Mouse (Mus musculus) intestine, postnatal 0 days (tissue): ENCODE data around the gene Memo1. TPM values are rescaled to one million over a fixed set of nuclear protein-coding genes. Genes with fewer than 3 reads are reported as not detected.

ENCODE experiments used
- ATAC-seq: fragments of 200-750 bp; cut with Nextera tagmentation; 2 replicates; pipeline ENCODE4 v1.8.0; 2017; ENCODE audit warnings: mild to moderate bottlenecking, moderate TSS enrichment, moderate library complexity
- H3K27ac ChIP-seq: fragments of 300-500 bp; sonication (generic); 2 replicates; pipeline ENCODE4 v1.5.1; 2014; ENCODE audit warnings: mild to moderate bottlenecking, low read depth, low read length, moderate library complexity
- H3K27me3 ChIP-seq: fragments of 300-500 bp; sonication (generic); replicated peaks from 2 replicates; pipeline ENCODE4 v1.6.1; 2014; ENCODE audit warnings: low read length, mixed read lengths; ENCODE audit not compliant: control insufficient read depth, insufficient read depth
- H3K36me3 ChIP-seq: fragments of 300-500 bp; sonication (generic); 2 replicates; pipeline ENCODE4 v1.6.1; 2014; ENCODE audit warnings: mild to moderate bottlenecking, moderate library complexity; ENCODE audit not compliant: control insufficient read depth, insufficient read depth
- H3K4me1 ChIP-seq: fragments of 300-500 bp; sonication (generic); replicated peaks from 2 replicates; pipeline ENCODE4 v1.6.1; 2014; ENCODE audit warnings: antibody characterized with exemption, low read length, mixed read lengths; ENCODE audit not compliant: control insufficient read depth, insufficient read depth
- H3K4me2 ChIP-seq: fragments of 300-500 bp; sonication (generic); replicated peaks from 2 replicates; pipeline ENCODE4 v1.6.1; 2014; ENCODE audit warnings: low read depth, mild to moderate bottlenecking, moderate library complexity
- H3K4me3 ChIP-seq: fragments of 300-500 bp; sonication (generic); 2 replicates; pipeline ENCODE4 v1.5.1; 2014; ENCODE audit warnings: low read depth, low read length
- H3K9ac ChIP-seq: fragments of 300-500 bp; sonication (generic); 2 replicates; pipeline ENCODE4 v1.6.1; 2014; ENCODE audit warnings: mild to moderate bottlenecking, low read depth, low read length
- H3K9me3 ChIP-seq: fragments of 300-500 bp; sonication (generic); 2 replicates; pipeline ENCODE4 v1.6.1; 2016; ENCODE audit warnings: mixed run types; ENCODE audit not compliant: control insufficient read depth
- CTCF ChIP-seq: sonication (generic); IDR thresholded peaks from 2 replicates; pipeline ENCODE4 v1.5.1; 2016; ENCODE audit warnings: low read depth, mild to moderate bottlenecking, control low read depth, antibody characterized with exemption, moderate library complexity
- WGBS: fragments of 180-500 bp; shearing (Covaris S2); extraction: QIAGEN DNeasy Blood & Tissue Kit; methylation state at CpG from one replicate; pipeline ENCODE4 v1.1.7; 2014; 5-methylcytosine and 5-hydroxymethylcytosine counted together
- polyA plus RNA-seq: library from polyadenylated mRNA; unstranded; fragments of >200 nt; fragmentation: Nextera tagmentation; extraction: Ambion mirVana; gene quantifications from 2 replicates; pipeline ENCODE4 v1.2.1, GENCODE M21; 2015

Gene Memo1
- polyA plus RNA-seq, 1 experiment from 2014 or later, result 42.6 TPM

DNA sequence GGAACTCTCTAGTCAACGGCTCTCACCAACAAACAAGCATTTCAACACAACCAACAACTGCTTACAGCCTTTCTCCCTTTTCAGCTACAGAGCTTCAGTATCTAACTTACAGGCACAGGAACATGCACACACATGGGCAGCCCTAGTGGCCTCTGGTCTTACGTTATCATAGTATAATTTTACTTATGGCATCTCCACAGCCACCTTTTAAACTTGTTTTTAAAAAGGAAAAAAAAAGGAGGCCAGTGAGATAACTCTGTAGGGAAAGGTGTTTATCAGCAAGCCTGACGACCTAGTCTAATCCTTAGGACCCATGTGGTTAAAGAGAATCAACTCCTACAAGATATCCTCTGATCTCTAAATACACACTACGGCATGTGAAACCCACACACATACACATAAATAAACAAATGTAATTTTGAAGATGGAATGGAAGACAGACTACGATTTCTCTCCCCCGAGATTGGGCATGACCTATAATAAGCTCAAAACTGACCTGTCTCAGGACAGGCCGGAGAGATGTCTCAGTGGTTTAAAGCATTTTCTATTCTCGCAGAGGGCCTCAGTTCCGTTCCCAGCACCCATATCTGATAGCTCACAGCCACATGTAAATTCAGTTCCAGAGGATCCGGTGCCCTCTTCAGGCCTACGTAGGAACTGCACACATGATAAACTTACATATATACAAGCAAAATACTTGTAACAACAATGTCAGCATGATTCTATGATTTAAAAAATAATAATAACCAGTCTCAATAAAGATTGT, 27.7 kb downstream of the Memo1 start:
- Histone ChIP-seq H3K27me3 (no peaks in the 10 kb centered on the region), H3K36me3 (no peaks in the 10 kb centered on the region), H3K27ac (no peak overlapping the region), H3K9me3 (no peaks in the 10 kb centered on the region), H3K4me1 (peaks cover 3% of the 10 kb centered on the region; the same call in 1 of the 2 replicates), H3K9ac (no peak overlapping the region), H3K4me2 (no peak overlapping the region), H3K4me3 (no peak overlapping the region)
- TF ChIP-seq CTCF, result peak; percentile 39; the same call in 1 of the 2 replicates
- no peak for ATAC-seq
- 86% methylated on average over 11 of the region's 11 CpGs for WGBS

DNA sequence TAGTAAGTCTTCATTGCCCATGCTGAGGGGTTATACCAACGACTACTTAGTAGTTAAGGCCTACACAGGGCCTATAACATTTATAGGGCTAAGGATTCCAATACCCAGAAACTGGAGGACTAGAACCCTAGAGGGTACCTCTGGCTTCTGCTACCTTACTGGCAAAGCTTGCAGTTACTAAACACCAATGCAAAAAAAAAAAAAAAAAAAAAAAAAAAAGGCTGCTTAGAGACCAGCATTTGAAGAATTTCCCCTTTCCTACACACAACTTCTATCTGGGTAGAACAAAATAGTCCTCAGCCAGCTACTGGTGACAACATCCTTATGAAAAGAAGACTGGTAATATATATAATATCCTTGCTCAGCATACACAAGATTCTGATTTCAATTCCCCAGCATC, 29.7 kb downstream of the Memo1 start:
- peaks cover 3% of the 10 kb centered on the region; the same call in 1 of the 2 replicates for H3K4me1 ChIP-seq
- no peak overlapping the region for H3K9ac ChIP-seq
- no peak overlapping the region for H3K4me2 ChIP-seq
- H3K36me3 ChIP-seq, result no peaks in the 10 kb centered on the region
- no peaks in the 10 kb centered on the region for H3K27me3 ChIP-seq
- no peak overlapping the region for H3K27ac ChIP-seq
- WGBS, result 37% methylated on average over 1 of the region's 1 CpGs
- no peak for ATAC-seq
- no peaks in the 10 kb centered on the region for H3K9me3 ChIP-seq
- no peak for TF ChIP-seq CTCF
- H3K4me3 ChIP-seq, result no peak overlapping the region

DNA sequence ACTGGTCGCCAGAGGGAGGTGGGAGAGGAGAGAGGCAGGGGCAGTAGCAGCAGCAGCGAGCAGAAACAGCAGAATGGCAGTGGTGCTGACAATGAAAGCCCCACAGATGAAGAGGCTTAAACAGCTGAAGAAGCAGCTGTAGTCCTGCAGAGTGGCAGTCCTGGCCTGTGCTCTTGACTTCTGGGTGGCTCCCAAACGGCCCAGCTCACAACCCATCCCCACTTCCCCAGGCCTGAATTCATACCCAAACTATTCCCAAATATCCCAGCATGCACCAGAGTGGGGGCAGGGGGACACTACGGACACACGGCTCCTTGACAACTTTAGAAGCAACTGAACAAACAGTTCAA, 30.2 kb downstream of the Memo1 start:
- Histone ChIP-seq H3K9me3 (no peaks in the 10 kb centered on the region), H3K4me1 (peaks cover 3% of the 10 kb centered on the region; the same call in 1 of the 2 replicates), H3K36me3 (no peaks in the 10 kb centered on the region), H3K9ac (peak overlapping the region; percentile 11; the same call in 1 of the 2 replicates), H3K27ac (no peak overlapping the region), H3K27me3 (no peaks in the 10 kb centered on the region), H3K4me2 (no peak overlapping the region), H3K4me3 (no peak overlapping the region)
- no peak for ATAC-seq
- 12% methylated on average over 5 of the region's 5 CpGs for WGBS
- no peak; the same call in 1 of the 2 replicates for TF ChIP-seq CTCF

DNA sequence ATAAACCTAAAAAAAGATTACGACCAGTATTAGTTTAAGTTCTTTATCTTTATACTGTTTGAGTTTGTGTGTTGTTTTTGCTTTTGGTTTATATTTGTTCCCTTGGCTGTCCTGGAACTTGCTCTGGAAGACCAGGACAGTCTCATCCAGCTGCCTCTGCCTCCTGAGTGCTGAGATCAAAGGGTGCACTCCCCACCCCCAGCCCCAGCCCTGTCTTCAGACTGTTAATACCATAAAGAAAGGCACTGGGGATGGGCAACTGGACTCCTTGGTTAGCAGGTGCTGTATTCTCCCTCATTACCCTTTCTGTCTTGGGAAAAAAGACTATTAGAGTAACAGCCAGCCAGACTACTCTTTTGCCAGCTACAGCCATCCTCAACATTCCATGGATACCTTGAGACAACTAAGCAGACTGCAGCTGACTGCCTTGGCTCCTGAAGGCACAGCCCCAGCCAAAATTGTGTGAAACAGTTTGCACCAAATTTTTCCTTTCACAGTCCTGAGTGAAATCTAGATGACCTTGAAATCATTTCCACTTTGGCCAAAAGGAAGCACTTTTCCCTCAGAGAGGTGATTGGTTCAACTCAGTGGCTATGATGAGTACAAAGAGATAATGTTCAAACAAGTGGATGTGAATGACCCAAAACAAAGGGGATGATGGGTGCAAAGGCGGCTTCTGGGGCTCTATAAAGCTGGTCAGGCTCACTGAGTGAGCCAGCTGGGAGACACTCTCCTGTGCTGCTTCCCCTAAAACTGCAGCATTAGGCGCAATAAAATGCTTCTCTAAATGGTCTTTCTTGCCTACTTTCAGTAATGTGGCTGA, 30.8 kb downstream of the Memo1 start:
- Histone ChIP-seq H3K9ac (peak overlapping the region; percentile 11; the same call in 1 of the 2 replicates), H3K4me2 (no peak overlapping the region), H3K27ac (no peak overlapping the region), H3K36me3 (no peaks in the 10 kb centered on the region), H3K4me3 (no peak overlapping the region), H3K9me3 (no peaks in the 10 kb centered on the region), H3K4me1 (peaks cover 3% of the 10 kb centered on the region; the same call in 1 of the 2 replicates), H3K27me3 (no peaks in the 10 kb centered on the region)
- WGBS, result 29% methylated on average over 3 of the region's 3 CpGs
- no peak for ATAC-seq
- TF ChIP-seq CTCF, result 0 out of 2 replicates have a peak, but pooled peaks have one; percentile 27

DNA sequence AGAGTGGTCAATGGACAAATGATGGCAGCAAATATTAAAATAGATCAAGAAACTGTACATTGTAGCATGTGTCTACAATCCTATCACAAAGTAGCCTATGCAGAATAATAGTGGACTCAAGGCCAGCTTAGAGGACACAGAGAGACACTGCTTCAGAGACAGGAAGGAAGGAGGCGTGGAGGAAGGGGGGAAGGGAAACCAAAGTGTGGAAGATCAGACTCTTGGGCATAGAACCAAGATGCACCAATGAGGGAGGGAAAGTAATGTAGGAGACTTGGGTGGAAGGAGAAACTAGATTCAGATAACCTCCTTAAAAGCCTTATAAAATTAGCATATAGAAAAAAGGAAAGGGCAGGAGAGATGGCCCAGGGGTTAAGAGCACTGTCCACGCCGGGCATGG, 32.9 kb downstream of the Memo1 start:
- no peak for TF ChIP-seq CTCF
- 95% methylated on average over 3 of the region's 3 CpGs for WGBS
- Histone ChIP-seq H3K9me3 (no peaks in the 10 kb centered on the region), H3K9ac (no peak overlapping the region), H3K4me3 (no peak overlapping the region), H3K4me2 (no peak overlapping the region), H3K27me3 (no peaks in the 10 kb centered on the region), H3K27ac (no peak overlapping the region), H3K36me3 (no peaks in the 10 kb centered on the region), H3K4me1 (peaks cover 3% of the 10 kb centered on the region; the same call in 1 of the 2 replicates)
- ATAC-seq, result no peak

DNA sequence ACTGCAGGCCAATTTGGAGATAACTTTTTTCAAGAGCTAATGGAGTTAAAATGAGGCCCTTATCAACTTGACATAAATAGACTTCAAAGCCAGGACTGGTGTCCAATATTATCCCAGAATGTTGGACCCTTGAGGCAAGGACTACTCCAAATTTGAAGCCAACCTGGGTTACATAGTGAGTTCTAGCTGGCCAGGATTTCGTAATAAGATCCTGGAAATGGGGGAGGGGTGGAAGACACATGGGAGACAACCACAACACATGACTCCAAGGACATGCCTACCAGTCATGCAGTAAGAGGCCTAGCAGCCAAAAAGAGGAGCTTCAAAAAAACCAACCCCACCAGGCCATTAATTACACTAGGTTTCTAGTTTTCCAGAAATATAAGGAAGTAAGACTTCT, 50.0 kb downstream of the Memo1 start:
- no peak for ATAC-seq
- Histone ChIP-seq H3K4me1 (no peaks in the 10 kb centered on the region), H3K4me2 (no peak overlapping the region), H3K27me3 (no peaks in the 10 kb centered on the region), H3K36me3 (0 out of 2 replicates have a peak, but pooled peaks cover 3% of the 10 kb centered on the region), H3K9me3 (no peaks in the 10 kb centered on the region), H3K27ac (no peak overlapping the region), H3K4me3 (no peak overlapping the region), H3K9ac (no peak overlapping the region)
- 81% methylated on average over 1 of the region's 1 CpGs for WGBS
- no peak for TF ChIP-seq CTCF
